Mouse (Mus musculus) inflammation-experienced regulatory T-cells (primary cell): ENCODE data around the gene Olfr954. TPM values are rescaled to one million over a fixed set of nuclear protein-coding genes. Genes with fewer than 3 reads are reported as not detected.

Experiments
- polyA plus RNA-seq, 2 experiments: library from polyadenylated mRNA; unstranded; fragments of 100-300 nt; shearing (Covaris generic); gene quantifications; one replicate each; pipeline ENCODE4 v1.2.1; 2017

The Olfr954 gene
- polyA plus RNA-seq = not detected

GRCm38 (mm10) chr9:39456401-39456800 is at the start of gene Olfr954:
Gene Olfr954, plus strand, starts transcription at chr9:39456701.

GRCm38 (mm10) chr9:39427048-39427447 is 29.5 kb upstream of the Olfr954 start, which contains the start of gene Olfr952:
Gene Olfr952, minus strand, starts transcription at chr9:39427148.

GRCm38 (mm10) chr9:39471844-39472243 is 15.3 kb downstream of the Olfr954 start, which contains the start of gene Olfr955:
Gene Olfr955, minus strand, starts transcription at chr9:39471944.

GRCm38 (mm10) chr9:39493895-39494294 is 37.4 kb downstream of the Olfr954 start, which contains the start of gene Olfr44:
Gene Olfr44, minus strand, starts transcription at chr9:39493995.

Other genes with a start within 250 kb of the Olfr954 start
- not detected for gene Olfr1537, start 206.7 kb upstream of the Olfr954 start, polyA plus RNA-seq
- under 1 TPM in 1 of 2 experiments, not detected in 1; 0.24 TPM for gene Olfr945, start 179.9 kb upstream of the Olfr954 start, polyA plus RNA-seq
- not detected for gene Olfr948, start 130.7 kb upstream of the Olfr954 start, polyA plus RNA-seq
- not detected for gene Olfr951, start 69.3 kb upstream of the Olfr954 start, polyA plus RNA-seq
- not detected for gene Olfr952, start 29.6 kb upstream of the Olfr954 start, polyA plus RNA-seq
- not detected for gene Olfr955, start 15.2 kb downstream of the Olfr954 start, polyA plus RNA-seq
- gene Olfr44, start 37.3 kb downstream of the Olfr954 start, polyA plus RNA-seq = not detected
- not detected for gene Olfr957, start 59.1 kb downstream of the Olfr954 start, polyA plus RNA-seq
- not detected for gene Olfr958, start 97.4 kb downstream of the Olfr954 start, polyA plus RNA-seq
- gene Olfr959, start 118.9 kb downstream of the Olfr954 start, polyA plus RNA-seq = not detected
- gene AW551984, start 147.7 kb downstream of the Olfr954 start, polyA plus RNA-seq = under 1 TPM; 0.11 to 0.82 TPM
- gene Olfr148, start 154.0 kb downstream of the Olfr954 start, polyA plus RNA-seq = under 1 TPM in 1 of 2 experiments, not detected in 1; 0.25 TPM
- gene Olfr960, start 164.7 kb downstream of the Olfr954 start, polyA plus RNA-seq = not detected
- under 1 TPM; 0.11 to 0.13 TPM for gene Olfr961, start 188.4 kb downstream of the Olfr954 start, polyA plus RNA-seq
- not detected for gene Olfr963, start 210.5 kb downstream of the Olfr954 start, polyA plus RNA-seq